Mouse (Mus musculus) lung, postnatal 10 days (tissue): ENCODE data around the gene Cnot3.
"Not testable (repeated sequence)": the region's sequence is repeated elsewhere in the genome, so short reads cannot be mapped to it uniquely, and the experiment has no call there.

Experiments used
- DNase-seq: peaks from one replicate; pipeline ENCODE4 v3.0.0; 2021

The Cnot3 gene

DNA sequence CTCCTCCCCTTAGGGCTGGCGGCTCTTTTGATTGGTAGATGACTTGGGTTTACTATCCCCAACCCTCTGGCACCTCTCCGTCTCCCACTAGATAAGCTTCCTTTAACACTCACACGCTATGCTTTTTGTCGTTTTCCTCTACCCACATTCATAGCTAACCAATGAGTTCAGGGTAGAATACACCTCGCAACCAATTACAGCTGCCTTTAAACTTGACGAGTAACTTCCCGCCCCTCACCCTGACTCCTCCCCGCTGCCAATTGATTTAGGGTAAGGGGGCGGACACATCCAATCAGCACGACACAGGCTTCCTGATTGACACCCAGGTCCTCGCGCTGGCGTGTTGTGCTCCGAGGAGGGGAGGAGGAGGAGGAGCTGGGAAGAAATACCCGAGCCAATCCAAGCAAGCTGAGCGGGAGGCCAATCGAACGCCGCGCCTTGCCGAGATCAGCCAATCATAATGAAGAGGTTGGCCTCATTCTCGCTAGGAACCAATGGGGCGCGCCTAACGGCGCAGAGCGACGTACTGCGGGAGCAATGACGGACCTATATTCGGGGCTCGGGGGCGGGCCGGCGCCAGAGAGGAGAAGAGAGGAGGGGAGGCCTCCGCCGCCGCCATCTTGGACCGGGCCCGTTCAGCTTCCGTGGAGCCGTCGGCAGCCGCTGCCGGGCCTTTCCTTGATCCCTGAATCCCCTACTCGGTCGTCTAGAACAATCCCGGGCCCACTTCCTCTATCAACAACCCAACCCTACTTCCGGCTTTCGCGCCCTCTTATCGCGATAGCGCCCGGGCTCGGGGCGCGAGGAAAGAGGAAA is at the start of gene Cnot3:
TSS of gene Cnot3 (plus strand) at position 597 of the 816 bp plus-strand sequence.
- DNase-seq, result peak; percentile 99

DNA sequence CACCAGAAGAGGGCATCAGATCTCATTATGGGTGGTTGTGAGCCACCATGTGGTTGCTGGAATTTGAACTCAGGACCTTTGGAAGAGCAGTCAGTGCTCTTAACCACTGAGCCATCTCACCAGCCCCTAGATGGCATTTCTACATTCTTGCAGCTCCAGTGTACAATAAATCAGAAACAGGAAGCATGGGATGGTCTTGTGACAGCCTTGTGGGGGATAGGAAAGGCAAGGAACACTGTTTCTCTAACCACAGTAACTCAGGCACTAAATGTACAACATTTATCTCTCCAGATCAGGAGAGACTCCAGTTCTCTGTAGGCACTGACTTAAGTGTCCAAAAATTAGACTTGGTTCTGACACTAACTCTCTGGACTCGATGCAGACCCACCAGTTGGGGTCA is 47.3 kb upstream of the Cnot3 start:
- DNase-seq, result not testable (repeated sequence)

DNA sequence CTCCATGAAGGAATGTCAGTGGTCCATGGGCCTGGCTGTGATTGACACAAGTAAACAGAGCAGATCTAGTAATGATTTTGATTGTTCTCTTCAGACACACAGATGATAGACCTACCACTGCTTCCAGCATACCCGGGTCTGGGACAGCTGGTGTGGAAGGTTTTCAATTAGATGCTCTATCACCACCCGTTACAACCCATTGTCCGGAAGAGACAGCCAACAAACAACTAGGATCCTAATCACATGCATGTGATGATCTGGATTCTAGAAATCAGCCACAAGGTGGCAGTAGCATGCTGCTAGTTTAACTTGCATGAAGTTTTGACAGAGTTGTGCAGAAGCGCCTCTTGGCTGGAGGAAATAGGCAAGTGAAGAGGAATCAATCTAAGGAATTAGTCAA is 43.9 kb upstream of the Cnot3 start:
- peak; percentile 81 for DNase-seq

- DNase-seq, result peak; percentile 52
These were observed 38.3 kb upstream of the Cnot3 start for GRCm38 (mm10) chr7:3606798-3607197.

DNA sequence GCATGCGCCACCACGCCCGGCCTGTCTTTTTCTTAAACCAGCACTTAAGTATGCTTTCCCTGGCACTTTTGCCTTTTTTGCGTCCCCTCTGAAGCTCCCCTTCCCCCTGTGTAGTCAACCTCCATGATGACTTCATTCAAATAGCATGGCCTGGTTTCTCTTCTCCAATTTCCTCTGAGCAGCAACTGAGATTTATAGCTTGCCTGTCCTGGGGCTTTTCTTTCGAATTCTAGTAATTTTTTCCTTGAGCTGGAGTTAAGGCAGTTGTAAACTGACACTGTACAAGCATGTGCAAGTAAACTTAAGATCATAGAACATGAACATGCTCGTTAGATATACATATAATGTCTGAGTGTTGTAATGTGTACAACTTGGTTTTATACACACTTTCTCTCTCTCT is 37.7 kb upstream of the Cnot3 start:
- DNase-seq, result no peak

DNA sequence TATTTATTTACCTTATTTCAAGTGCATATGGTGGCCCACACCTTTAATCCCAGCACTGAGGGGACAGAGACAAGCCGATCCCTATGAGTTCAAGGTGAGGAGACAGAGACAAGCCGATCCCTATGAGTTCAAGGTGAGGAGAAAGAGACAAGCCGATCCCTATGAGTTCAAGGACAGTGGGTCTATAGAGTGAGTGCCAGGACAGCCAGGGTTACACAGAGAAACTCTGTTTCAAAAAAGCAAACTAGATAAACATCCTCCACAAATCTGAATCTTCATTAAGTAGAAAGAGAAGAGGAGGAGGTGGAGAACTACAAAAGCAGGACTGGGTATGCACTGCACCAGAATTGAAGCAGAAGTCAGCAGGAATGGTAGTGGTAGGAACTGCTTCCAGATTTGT is 36.4 kb upstream of the Cnot3 start:
- no peak for DNase-seq

DNA sequence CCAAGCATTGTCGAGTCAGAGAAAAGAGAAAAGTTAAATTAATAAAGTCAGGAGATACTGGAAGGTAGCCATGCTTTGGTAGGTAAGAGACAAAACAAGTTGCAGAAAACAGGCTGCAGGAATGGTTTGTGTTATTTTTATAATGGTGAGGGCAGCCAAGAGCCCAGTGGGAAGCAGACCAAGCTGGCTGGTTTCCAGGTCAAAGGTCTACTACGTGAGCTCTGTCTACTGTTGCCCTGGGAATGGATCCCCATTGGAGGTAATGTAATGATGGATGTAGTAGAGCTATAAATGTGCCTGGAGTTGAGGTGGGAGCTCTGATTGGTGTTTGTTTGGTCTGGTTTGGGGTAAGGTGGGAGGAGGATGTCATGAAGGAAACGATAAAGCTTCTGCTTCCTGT is 36.0 kb upstream of the Cnot3 start:
- peak; percentile 57 for DNase-seq

DNA sequence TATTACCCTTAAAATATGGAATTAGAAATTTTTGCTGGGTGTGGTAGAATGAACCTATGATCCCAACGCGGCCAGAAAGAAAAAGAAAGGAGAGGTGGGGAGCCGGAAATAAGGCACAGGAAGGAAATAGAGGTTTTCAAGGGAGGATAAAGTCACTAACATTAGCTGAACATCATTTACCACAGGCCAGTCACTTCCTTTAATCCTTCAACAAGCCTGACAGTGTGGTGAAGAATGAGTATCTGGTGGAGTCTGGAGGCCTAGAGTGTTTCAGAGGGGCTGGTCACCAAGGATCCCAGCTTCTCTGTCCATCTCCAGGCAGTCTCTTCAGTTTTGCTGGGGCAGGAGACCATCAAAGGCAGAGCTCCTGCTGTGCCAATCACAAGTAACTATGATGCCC is 34.6 kb upstream of the Cnot3 start:
- no peak for DNase-seq

GRCm38 (mm10) chr7:3611006-3611405 is 34.1 kb upstream of the Cnot3 start:
- no peak for DNase-seq

DNA sequence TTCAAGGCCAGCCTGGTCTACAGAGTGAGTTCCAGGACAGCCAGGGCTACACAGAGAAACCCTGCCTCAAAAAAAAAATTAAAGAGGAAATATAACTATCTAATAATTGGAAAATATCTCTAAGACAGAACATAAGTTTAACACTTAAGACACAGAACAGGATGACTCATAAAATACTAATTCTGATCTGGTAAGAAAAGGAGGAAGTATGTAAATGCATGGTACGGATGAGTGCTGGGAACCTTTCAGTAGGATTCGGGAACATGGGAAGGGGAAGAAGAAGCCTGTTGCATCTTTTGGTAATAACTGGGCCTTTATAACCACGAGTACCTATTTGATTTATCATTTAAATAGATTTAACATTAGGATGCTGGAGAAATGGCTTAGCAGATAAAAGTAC is 31.0 kb upstream of the Cnot3 start:
- no peak for DNase-seq

DNA sequence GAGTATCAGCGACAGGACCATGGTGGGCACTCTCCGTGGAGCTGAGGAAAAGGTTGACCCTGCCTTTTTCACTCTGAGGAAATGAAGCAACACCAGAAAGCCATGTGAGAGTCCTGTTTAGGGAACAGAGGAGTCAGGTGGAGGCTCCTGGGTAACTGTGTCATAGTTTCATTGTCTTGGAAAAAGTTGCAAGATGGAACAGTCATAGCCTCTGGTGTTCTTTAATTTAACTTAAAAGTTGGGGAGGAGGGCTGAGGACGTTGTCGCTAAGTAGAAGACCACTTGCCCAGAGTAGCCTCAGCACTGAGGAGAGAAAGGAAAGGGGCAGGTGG is 29.0 kb upstream of the Cnot3 start, which contains the start of gene Oscar:
TSS of gene Oscar (minus strand) at position 101 of the 332 bp plus-strand sequence.
- DNase-seq, result no peak

- no peak for DNase-seq
These were observed 28.5 kb upstream of the Cnot3 start for GRCm38 (mm10) chr7:3616389-3617241.

DNA sequence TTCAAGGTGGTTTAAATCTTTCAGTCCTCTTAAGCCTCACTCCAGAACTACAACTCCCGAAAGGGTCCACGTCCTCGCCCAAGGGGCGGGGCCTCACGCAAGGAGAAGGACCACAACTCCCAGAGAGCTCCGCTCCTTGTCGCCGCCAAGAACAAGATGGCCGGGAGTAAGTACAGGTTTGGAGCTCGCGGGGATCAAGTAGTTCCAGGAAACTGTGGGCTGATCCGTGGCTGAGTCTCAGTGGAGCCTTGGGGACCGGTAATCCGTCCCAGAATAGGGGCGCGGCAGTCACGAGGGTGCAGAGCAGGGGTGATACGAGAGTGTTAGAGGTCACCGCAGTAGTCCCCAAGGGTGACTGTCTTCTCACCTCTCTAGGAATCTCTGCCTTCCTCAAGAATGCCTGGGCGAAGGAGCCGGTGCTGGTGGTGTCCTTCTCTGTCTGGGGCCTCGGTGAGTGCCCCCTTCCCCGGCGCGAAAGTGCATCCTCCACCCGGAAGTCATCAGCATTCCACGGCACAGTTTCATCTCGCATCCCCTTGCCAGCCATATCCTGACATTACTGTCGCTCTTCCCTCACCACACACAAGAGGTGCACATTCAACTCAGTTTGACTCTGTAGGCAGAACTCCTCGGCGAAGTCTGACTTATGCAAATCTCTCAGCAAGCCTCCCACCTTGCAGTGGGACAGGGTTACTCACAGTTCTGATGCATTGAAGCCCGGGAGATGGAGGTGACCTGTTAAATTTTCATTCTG is 27.6 kb upstream of the Cnot3 start, which contains the start of gene Ndufa3:
TSS of gene Ndufa3 (plus strand) at position 132 of the 754 bp plus-strand sequence.
- DNase-seq, result peak; percentile 94

DNA sequence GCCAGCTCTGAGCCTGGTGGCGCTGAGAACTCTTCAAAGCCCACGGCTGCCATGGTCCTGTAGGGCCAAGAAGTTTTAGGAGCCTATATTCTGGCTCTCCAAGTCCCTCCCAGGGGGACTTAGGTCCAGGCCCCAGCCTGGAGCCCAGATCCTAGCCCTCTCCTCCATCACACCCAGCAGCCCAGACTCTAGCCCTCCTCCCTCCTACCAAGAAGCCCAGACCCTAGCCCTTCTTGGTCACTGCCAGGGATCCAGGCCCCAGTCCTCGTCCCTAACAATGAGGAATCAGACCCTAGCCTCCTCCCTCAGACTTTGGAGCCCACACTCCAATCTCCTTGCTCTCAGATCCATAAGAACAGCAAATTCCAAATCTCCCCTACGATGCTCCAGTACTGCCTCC is 16.0 kb upstream of the Cnot3 start:
- DNase-seq, result no peak

GRCm38 (mm10) chr7:3629543-3630477 is 15.3 kb upstream of the Cnot3 start, which contains the start of the genes Tfpt and Prpf31:
TSS of gene Tfpt (minus strand) at chr7:3629929.
TSS of gene Prpf31 (plus strand) at chr7:3629985.
- DNase-seq, result peak; percentile 95

GRCm38 (mm10) chr7:3630478-3630815 is 14.6 kb upstream of the Cnot3 start:
- DNase-seq, result no peak

- no peak for DNase-seq
These were observed 1.7 kb upstream of the Cnot3 start for GRCm38 (mm10) chr7:3643412-3643811.

DNA sequence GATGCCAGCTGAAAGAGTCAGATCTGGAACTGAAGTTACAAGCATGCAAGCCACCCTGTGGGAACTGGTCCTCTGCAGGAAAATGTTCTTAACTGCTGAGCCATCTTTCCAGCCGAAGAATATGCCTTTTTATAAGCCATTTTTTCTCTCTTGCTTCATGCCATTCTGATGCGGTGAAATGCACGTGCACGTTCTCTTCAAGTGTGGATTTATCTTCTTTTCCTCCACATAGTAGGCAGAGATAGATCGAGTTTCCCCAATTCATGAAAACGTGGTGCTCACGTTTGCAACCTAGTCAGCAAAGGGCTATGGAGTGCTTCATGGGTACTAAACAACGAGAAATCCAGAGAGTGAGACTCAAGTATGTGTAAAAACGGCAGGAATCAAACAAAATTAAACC is 1.2 kb upstream of the Cnot3 start:
- DNase-seq, result no peak

- DNase-seq, result no peak
These were observed 758 bp upstream of the Cnot3 start for GRCm38 (mm10) chr7:3644348-3644671.

DNA sequence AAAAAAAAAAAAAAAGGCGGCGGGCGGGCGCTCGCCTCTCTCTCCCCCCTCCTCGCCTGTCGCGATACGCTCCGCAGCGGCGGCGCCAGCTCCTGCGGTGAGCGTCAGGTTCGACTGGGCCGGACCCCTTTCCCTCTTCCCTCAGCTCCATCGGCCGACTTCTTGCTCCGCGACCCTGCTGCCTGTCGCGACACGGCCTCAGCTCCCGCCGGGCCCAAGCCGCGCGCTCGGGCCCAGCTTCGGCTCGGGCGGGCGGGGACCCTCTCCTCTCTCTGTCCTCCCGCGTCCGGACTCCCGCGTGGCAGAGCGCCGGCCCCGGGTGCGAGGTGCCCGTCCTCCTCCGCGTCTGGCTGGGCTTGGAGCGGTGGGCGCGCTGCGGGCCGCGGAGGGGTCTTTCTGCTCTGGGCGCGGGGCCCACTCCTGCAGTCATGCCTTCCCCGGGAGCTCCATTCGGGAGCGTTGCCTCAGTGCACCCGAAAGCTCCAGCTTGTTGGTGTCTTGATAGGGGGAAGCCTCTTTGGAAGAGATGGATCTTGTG is 489 bp downstream of the Cnot3 start:
- no peak for DNase-seq

- no peak for DNase-seq
These were observed 1.1 kb downstream of the Cnot3 start for GRCm38 (mm10) chr7:3646188-3646587.

- no peak for DNase-seq
These were observed 1.6 kb downstream of the Cnot3 start for GRCm38 (mm10) chr7:3646641-3647040.
